Mouse (Mus musculus): ENCODE measurements at regions not wholly inside any gene's neighbourhood (a gene's known extent, or its start where the extent isn't known, plus 50 kb on each side); places are given as distances from the start of the nearest gene placed in this dataset.

DNA sequence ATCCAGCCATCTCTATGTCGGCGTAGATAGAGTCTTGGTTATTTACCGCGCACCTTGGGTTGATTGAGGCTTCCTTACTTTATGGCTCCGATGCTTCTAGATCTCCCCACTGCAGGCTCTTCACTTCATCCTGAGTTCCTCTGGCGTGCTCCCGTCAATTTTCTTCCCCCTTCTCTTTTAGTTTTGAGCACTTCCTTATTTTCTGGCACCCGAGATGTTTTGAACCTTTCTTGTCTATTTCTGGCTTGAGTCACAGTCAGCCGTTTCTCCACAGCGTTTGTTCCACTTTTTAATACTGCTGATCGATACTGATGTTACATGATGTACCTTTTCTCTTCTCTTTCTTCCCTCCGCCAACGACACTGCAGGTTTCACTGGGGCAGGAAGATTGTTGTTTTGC, 106.0 kb upstream of the Teddm2 start:
- no peak for DNase-seq (ENCODE audit: low spot score)
- Histone ChIP-seq H3K36me3 (replicated peaks; ENCODE audit: control insufficient read depth, insufficient read depth, low read length) (no peaks in the 10 kb centered on the region), H3K9ac (replicated peaks; ENCODE audit: low read depth, low read length) (no peak overlapping the region), H3K4me2 (ENCODE audit: low read depth, low read length) (no peak overlapping the region), H3K9me3 (replicated peaks; ENCODE audit: control insufficient read depth, low read length) (no peaks in the 10 kb centered on the region), H3K27me3 (ENCODE audit: control insufficient read depth, insufficient read depth, low read length) (no peaks in the 10 kb centered on the region), H3K27ac (ENCODE audit: low read depth) (no peak overlapping the region), H3K4me3 (ENCODE audit: low read depth, low read length) (no peak overlapping the region), H3K4me1 (ENCODE audit: control insufficient read depth, insufficient read depth) (no peaks in the 10 kb centered on the region)
- no peak for TF ChIP-seq CTCF (IDR thresholded peaks at IDR 0.05; ENCODE audit: low read depth)
- no peak for TF ChIP-seq EP300 (IDR thresholded peaks at IDR 0.05; ENCODE audit: low read depth)
- no peak for ATAC-seq (ENCODE audit: insufficient read depth, low read depth)
- 79% methylated on average over 13 of the region's 13 CpGs for WGBS

- Histone ChIP-seq H3K4me3 (ENCODE audit: low read depth, low read length) (no peak overlapping the region), H3K36me3 (replicated peaks; ENCODE audit: control insufficient read depth, insufficient read depth, low read length) (no peaks in the 10 kb centered on the region), H3K4me2 (ENCODE audit: low read depth, low read length) (no peak overlapping the region), H3K9me3 (replicated peaks; ENCODE audit: control insufficient read depth, low read length) (no peaks in the 10 kb centered on the region), H3K27ac (ENCODE audit: low read depth) (no peak overlapping the region), H3K4me1 (ENCODE audit: control insufficient read depth, insufficient read depth) (no peaks in the 10 kb centered on the region), H3K27me3 (ENCODE audit: control insufficient read depth, insufficient read depth, low read length) (no peaks in the 10 kb centered on the region), H3K9ac (replicated peaks; ENCODE audit: low read depth, low read length) (no peak overlapping the region)
- ATAC-seq (ENCODE audit: insufficient read depth, low read depth) (no peak), DNase-seq (ENCODE audit: low spot score) (no peak)
- TF ChIP-seq EP300 (IDR thresholded peaks at IDR 0.05; ENCODE audit: low read depth) (no peak), CTCF (IDR thresholded peaks at IDR 0.05; ENCODE audit: low read depth) (no peak)
- 91% methylated on average over 3 of the region's 3 CpGs for WGBS
These were observed 107.4 kb upstream of the Teddm2 start for GRCm38 (mm10) chr1:154007440-154007839.

- Histone ChIP-seq H3K27ac (ENCODE audit: low read depth) (no peak overlapping the region), H3K4me1 (ENCODE audit: control insufficient read depth, insufficient read depth) (no peaks in the 10 kb centered on the region), H3K27me3 (ENCODE audit: control insufficient read depth, insufficient read depth, low read length) (no peaks in the 10 kb centered on the region), H3K36me3 (replicated peaks; ENCODE audit: control insufficient read depth, insufficient read depth, low read length) (no peaks in the 10 kb centered on the region), H3K4me3 (ENCODE audit: low read depth, low read length) (no peak overlapping the region), H3K9me3 (replicated peaks; ENCODE audit: control insufficient read depth, low read length) (no peaks in the 10 kb centered on the region), H3K9ac (replicated peaks; ENCODE audit: low read depth, low read length) (no peak overlapping the region), H3K4me2 (ENCODE audit: low read depth, low read length) (no peak overlapping the region)
- no peak for TF ChIP-seq CTCF (IDR thresholded peaks at IDR 0.05; ENCODE audit: low read depth)
- no peak for TF ChIP-seq EP300 (IDR thresholded peaks at IDR 0.05; ENCODE audit: low read depth)
- ATAC-seq (ENCODE audit: insufficient read depth, low read depth) (no peak), DNase-seq (ENCODE audit: low spot score) (no peak)
- 63% methylated on average over 11 of the region's 11 CpGs for WGBS
These were observed 108.7 kb upstream of the Teddm2 start for GRCm38 (mm10) chr1:154008593-154009310.

- DNase-seq (ENCODE audit: low spot score) (no peak), ATAC-seq (ENCODE audit: insufficient read depth, low read depth) (no peak)
- no peak overlapping the region for H3K4me2 ChIP-seq (ENCODE audit: low read depth, low read length)
- no peak overlapping the region for H3K27ac ChIP-seq (ENCODE audit: low read depth)
- H3K9me3 ChIP-seq (replicated peaks; ENCODE audit: control insufficient read depth, low read length): no peaks in the 10 kb centered on the region
- H3K4me3 ChIP-seq (ENCODE audit: low read depth, low read length): no peak overlapping the region
- no peaks in the 10 kb centered on the region for H3K4me1 ChIP-seq (ENCODE audit: control insufficient read depth, insufficient read depth)
- no peaks in the 10 kb centered on the region for H3K36me3 ChIP-seq (replicated peaks; ENCODE audit: control insufficient read depth, insufficient read depth, low read length)
- no peak overlapping the region for H3K9ac ChIP-seq (replicated peaks; ENCODE audit: low read depth, low read length)
- TF ChIP-seq CTCF (IDR thresholded peaks at IDR 0.05; ENCODE audit: low read depth) (no peak), EP300 (IDR thresholded peaks at IDR 0.05; ENCODE audit: low read depth) (no peak)
- WGBS: 81% methylated on average over 4 of the region's 4 CpGs
- no peaks in the 10 kb centered on the region for H3K27me3 ChIP-seq (ENCODE audit: control insufficient read depth, insufficient read depth, low read length)
These were observed 110.7 kb upstream of the Teddm2 start for GRCm38 (mm10) chr1:154010681-154011080.

- H3K4me3 ChIP-seq (ENCODE audit: low read depth, low read length): no peak overlapping the region
- TF ChIP-seq EP300 (IDR thresholded peaks at IDR 0.05; ENCODE audit: low read depth) (no peak), CTCF (IDR thresholded peaks at IDR 0.05; ENCODE audit: low read depth) (no peak)
- H3K9ac ChIP-seq (replicated peaks; ENCODE audit: low read depth, low read length): no peak overlapping the region
- no peak overlapping the region for H3K27ac ChIP-seq (ENCODE audit: low read depth)
- WGBS: 51% methylated on average over 2 of the region's 2 CpGs
- DNase-seq (ENCODE audit: low spot score) (no peak), ATAC-seq (ENCODE audit: insufficient read depth, low read depth) (no peak)
- no peaks in the 10 kb centered on the region for H3K9me3 ChIP-seq (replicated peaks; ENCODE audit: control insufficient read depth, low read length)
- H3K4me2 ChIP-seq (ENCODE audit: low read depth, low read length): no peak overlapping the region
- H3K4me1 ChIP-seq (ENCODE audit: control insufficient read depth, insufficient read depth): no peaks in the 10 kb centered on the region
- no peaks in the 10 kb centered on the region for H3K27me3 ChIP-seq (ENCODE audit: control insufficient read depth, insufficient read depth, low read length)
- H3K36me3 ChIP-seq (replicated peaks; ENCODE audit: control insufficient read depth, insufficient read depth, low read length): no peaks in the 10 kb centered on the region
These were observed 116.5 kb upstream of the Teddm2 start for GRCm38 (mm10) chr1:154016516-154016915.

- Histone ChIP-seq H3K9me3 (replicated peaks; ENCODE audit: control insufficient read depth, low read length) (no peaks in the 10 kb centered on the region), H3K9ac (replicated peaks; ENCODE audit: low read depth, low read length) (no peak overlapping the region), H3K4me3 (ENCODE audit: low read depth, low read length) (no peak overlapping the region), H3K4me2 (ENCODE audit: low read depth, low read length) (no peak overlapping the region), H3K27me3 (ENCODE audit: control insufficient read depth, insufficient read depth, low read length) (no peaks in the 10 kb centered on the region), H3K4me1 (ENCODE audit: control insufficient read depth, insufficient read depth) (no peaks in the 10 kb centered on the region), H3K36me3 (replicated peaks; ENCODE audit: control insufficient read depth, insufficient read depth, low read length) (no peaks in the 10 kb centered on the region), H3K27ac (ENCODE audit: low read depth) (no peak overlapping the region)
- no peak for DNase-seq (ENCODE audit: low spot score)
- WGBS: 76% methylated on average over 6 of the region's 6 CpGs
- no peak for ATAC-seq (ENCODE audit: insufficient read depth, low read depth)
- no peak for TF ChIP-seq CTCF (IDR thresholded peaks at IDR 0.05; ENCODE audit: low read depth)
- no peak for TF ChIP-seq EP300 (IDR thresholded peaks at IDR 0.05; ENCODE audit: low read depth)
These were observed 118.2 kb upstream of the Teddm2 start for GRCm38 (mm10) chr1:154018241-154018640.

Data from heart, postnatal 0 days (tissue).